Mouse (Mus musculus) heart, postnatal 0 days (tissue): ENCODE data around the gene Mapkapk3. TPM values are rescaled to one million over a fixed set of nuclear protein-coding genes. Genes with fewer than 3 reads are reported as not detected.
A peak's percentile ranks its signal among the peaks of the same experiment; 100 is the strongest.

Experiments used
- ATAC-seq: fragments of 200-750 bp; cut with Nextera tagmentation; 2 replicates; pipeline ENCODE4 v1.8.0; 2017; ENCODE audit warnings: low read depth, moderate number of reproducible peaks, moderate library complexity; ENCODE audit not compliant: insufficient read depth
- DNase-seq: peaks from one replicate; pipeline ENCODE4 v3.0.0-alpha.2; 2016; ENCODE audit warnings: low spot score
- H3K27ac ChIP-seq: fragments of 300-500 bp; sonication (generic); 2 replicates; pipeline ENCODE4 v1.5.1; 2014; ENCODE audit warnings: low read depth, mild to moderate bottlenecking
- H3K27me3 ChIP-seq: fragments of 300-500 bp; sonication (generic); 2 replicates; pipeline ENCODE4 v1.6.1; 2014; ENCODE audit warnings: low read length, mixed read lengths; ENCODE audit not compliant: control insufficient read depth, insufficient read depth
- H3K36me3 ChIP-seq: fragments of 300-500 bp; sonication (generic); replicated peaks from 2 replicates; pipeline ENCODE4 v1.6.1; 2014; ENCODE audit warnings: low read length, mixed read lengths; ENCODE audit not compliant: control insufficient read depth, insufficient read depth
- H3K4me1 ChIP-seq: fragments of 300-500 bp; sonication (generic); 2 replicates; pipeline ENCODE4 v1.6.1; 2014; ENCODE audit warnings: antibody characterized with exemption; ENCODE audit not compliant: control insufficient read depth, insufficient read depth
- H3K4me2 ChIP-seq: fragments of 300-500 bp; sonication (generic); 2 replicates; pipeline ENCODE4 v1.6.1; 2014; ENCODE audit warnings: low read depth, mild to moderate bottlenecking, low read length, moderate library complexity
- H3K4me3 ChIP-seq: fragments of 300-500 bp; sonication (generic); 2 replicates; pipeline ENCODE4 v1.5.1; 2014; ENCODE audit warnings: low read depth, low read length
- H3K9ac ChIP-seq: fragments of 300-500 bp; sonication (generic); replicated peaks from 2 replicates; pipeline ENCODE4 v1.6.1; 2014; ENCODE audit warnings: low read depth, low read length, mixed read lengths
- H3K9me3 ChIP-seq: fragments of 300-500 bp; sonication (generic); replicated peaks from 2 replicates; pipeline ENCODE4 v1.6.1; 2016; ENCODE audit warnings: low read length; ENCODE audit not compliant: control insufficient read depth
- CTCF ChIP-seq: IDR thresholded peaks from 2 replicates; pipeline ENCODE4 v1.5.1; 2016; ENCODE audit warnings: antibody characterized with exemption, control low read depth, low read depth
- EP300 ChIP-seq: IDR thresholded peaks from 2 replicates; pipeline ENCODE4 v1.6.1; 2016; ENCODE audit warnings: antibody characterized with exemption, low read depth
- WGBS: fragments of 180-500 bp; shearing (Covaris S2); extraction: QIAGEN DNeasy Blood & Tissue Kit; methylation state at CpG from one replicate; pipeline ENCODE4 v1.1.7; 2014; 5-methylcytosine and 5-hydroxymethylcytosine counted together
- polyA plus RNA-seq: library from polyadenylated mRNA; unstranded; fragments of >200 nt; fragmentation: Nextera tagmentation; extraction: Ambion mirVana; gene quantifications from 2 replicates; pipeline ENCODE4 v1.2.1, GENCODE M21; 2015
- total RNA-seq: library from RNA; depleted of rRNA; stranded (reverse); fragments of >200 nt; gene quantifications from 2 replicates; pipeline ENCODE4 v1.2.3, GENCODE M21; 2014; ENCODE audit warnings: low replicate concordance

Gene Mapkapk3
- total and polyA plus RNA-seq, 2 experiments from 2014 or later, result 14.8 to 15.1 TPM

- no peaks in the 10 kb centered on the region for H3K36me3 ChIP-seq
Measured at GRCm38 (mm10) chr9:107312811-107313584, 23.3 kb upstream of the Mapkapk3 start.

GRCm38 (mm10) chr9:107309600-107309999 lies 19.9 kb upstream of the Mapkapk3 start:
- H3K27ac ChIP-seq, result peak overlapping the region; percentile 95

More at GRCm38 (mm10) chr9:107312811-107313584, 23.3 kb upstream of the Mapkapk3 start:
- Histone ChIP-seq H3K9ac (no peak overlapping the region), H3K4me2 (no peak overlapping the region), H3K27me3 (no peaks in the 10 kb centered on the region), H3K4me1 (peaks cover 29% of the 10 kb centered on the region), H3K27ac (0 out of 2 replicates have a peak overlapping the region, but pooled peaks have one; percentile 17), H3K9me3 (no peaks in the 10 kb centered on the region), H3K4me3 (no peak overlapping the region)
- TF ChIP-seq CTCF (no peak), EP300 (no peak)
- no peak for ATAC-seq
- 57% methylated on average over 10 of the region's 10 CpGs for WGBS
- DNase-seq, result no peak

GRCm38 (mm10) chr9:107309171-107309570 lies 19.5 kb upstream of the Mapkapk3 start:
- peaks cover 58% of the 10 kb centered on the region for H3K4me1 ChIP-seq
- no peak overlapping the region for H3K4me2 ChIP-seq
- H3K27ac ChIP-seq, result peak overlapping the region; percentile 95
- H3K4me3 ChIP-seq, result no peak overlapping the region
- H3K9ac ChIP-seq, result no peak overlapping the region
- H3K9me3 ChIP-seq, result no peaks in the 10 kb centered on the region
- H3K36me3 ChIP-seq, result no peaks in the 10 kb centered on the region
- ATAC-seq (no peak), DNase-seq (no peak)
- WGBS, result 56% methylated on average over 9 of the region's 9 CpGs
- H3K27me3 ChIP-seq, result no peaks in the 10 kb centered on the region
- TF ChIP-seq EP300 (no peak), CTCF (no peak)

More at GRCm38 (mm10) chr9:107309600-107309999, 19.9 kb upstream of the Mapkapk3 start:
- no peak overlapping the region for H3K4me3 ChIP-seq
- ATAC-seq (0 out of 2 replicates have a peak, but pooled peaks have one; percentile 6), DNase-seq (no peak)
- H3K27me3 ChIP-seq, result no peaks in the 10 kb centered on the region
- H3K9ac ChIP-seq, result no peak overlapping the region
- no peaks in the 10 kb centered on the region for H3K9me3 ChIP-seq
- 38% methylated on average over 5 of the region's 5 CpGs for WGBS
- no peak overlapping the region for H3K4me2 ChIP-seq
- no peaks in the 10 kb centered on the region for H3K36me3 ChIP-seq
- TF ChIP-seq CTCF, result no peak
- TF ChIP-seq EP300, result no peak
- H3K4me1 ChIP-seq, result peaks cover 58% of the 10 kb centered on the region

GRCm38 (mm10) chr9:107308346-107309000 lies 18.8 kb upstream of the Mapkapk3 start:
- ATAC-seq, result no peak
- peak overlapping the region; percentile 95 for H3K27ac ChIP-seq
- peaks cover 59% of the 10 kb centered on the region for H3K4me1 ChIP-seq
- H3K9ac ChIP-seq, result no peak overlapping the region
- no peak overlapping the region for H3K4me3 ChIP-seq
- no peak for DNase-seq
- no peaks in the 10 kb centered on the region for H3K27me3 ChIP-seq
- WGBS, result 75% methylated on average over 9 of the region's 9 CpGs
- no peaks in the 10 kb centered on the region for H3K36me3 ChIP-seq
- no peak for TF ChIP-seq CTCF
- TF ChIP-seq EP300, result no peak
- no peak overlapping the region for H3K4me2 ChIP-seq
- no peaks in the 10 kb centered on the region for H3K9me3 ChIP-seq

- Histone ChIP-seq H3K4me2 (peak overlapping the region; percentile 38), H3K36me3 (no peaks in the 10 kb centered on the region)
Measured at GRCm38 (mm10) chr9:107307886-107308285, 18.2 kb upstream of the Mapkapk3 start.

More at GRCm38 (mm10) chr9:107307886-107308285, 18.2 kb upstream of the Mapkapk3 start:
- Histone ChIP-seq H3K9ac (0 out of 2 replicates have a peak overlapping the region, but pooled peaks have one; percentile 15), H3K9me3 (no peaks in the 10 kb centered on the region), H3K4me3 (peak overlapping the region; percentile 12; the same call in 1 of the 2 replicates), H3K27me3 (no peaks in the 10 kb centered on the region), H3K4me1 (peaks cover 62% of the 10 kb centered on the region), H3K27ac (peak overlapping the region; percentile 95)
- peak; percentile 86 for ATAC-seq
- TF ChIP-seq CTCF (no peak), EP300 (no peak)
- peak; percentile 93 for DNase-seq
- 6% methylated on average over 12 of the region's 12 CpGs for WGBS
